Mouse (Mus musculus): ENCODE results near the gene Ltbr.

Ltbr gene

GRCm38 (mm10) chr6:125313546-125314230, at the start of gene Ltbr:
Gene Ltbr (minus strand): TSS chr6:125313885.
- peak; percentile 64 for DNase-seq (ENCODE audit: low read depth, low spot score)

- DNase-seq (ENCODE audit: low read depth, low spot score): no peak
Observed at GRCm38 (mm10) chr6:125363021-125363420, 49.3 kb upstream of the Ltbr start.

- DNase-seq (ENCODE audit: low read depth, low spot score): no peak
Observed at GRCm38 (mm10) chr6:125361467-125362291, 48.0 kb upstream of the Ltbr start.

- DNase-seq (ENCODE audit: low read depth, low spot score): no peak
Observed at GRCm38 (mm10) chr6:125360846-125361245, 47.2 kb upstream of the Ltbr start.

- DNase-seq (ENCODE audit: low read depth, low spot score): no peak
Observed at GRCm38 (mm10) chr6:125359999-125360398, 46.3 kb upstream of the Ltbr start.

GRCm38 (mm10) chr6:125357334-125357733, 43.6 kb upstream of the Ltbr start:
- DNase-seq (ENCODE audit: low read depth, low spot score): no peak

- no peak for DNase-seq (ENCODE audit: low read depth, low spot score)
Observed at GRCm38 (mm10) chr6:125356264-125356663, 42.6 kb upstream of the Ltbr start.

GRCm38 (mm10) chr6:125355197-125355741, 41.6 kb upstream of the Ltbr start:
- peak; percentile 58 for DNase-seq (ENCODE audit: low read depth, low spot score)

GRCm38 (mm10) chr6:125354352-125355151, 40.9 kb upstream of the Ltbr start:
- DNase-seq (ENCODE audit: low read depth, low spot score): no peak

GRCm38 (mm10) chr6:125353655-125354054, 40.0 kb upstream of the Ltbr start:
- no peak for DNase-seq (ENCODE audit: low read depth, low spot score)

GRCm38 (mm10) chr6:125353221-125353620, 39.5 kb upstream of the Ltbr start:
- no peak for DNase-seq (ENCODE audit: low read depth, low spot score)

GRCm38 (mm10) chr6:125352811-125353210, 39.1 kb upstream of the Ltbr start:
- DNase-seq (ENCODE audit: low read depth, low spot score): no peak

GRCm38 (mm10) chr6:125352046-125352384, 38.3 kb upstream of the Ltbr start:
- no peak for DNase-seq (ENCODE audit: low read depth, low spot score)

- no peak for DNase-seq (ENCODE audit: low read depth, low spot score)
Observed at GRCm38 (mm10) chr6:125351368-125352045, 37.8 kb upstream of the Ltbr start.

GRCm38 (mm10) chr6:125350995-125351324, 37.3 kb upstream of the Ltbr start:
- DNase-seq (ENCODE audit: low read depth, low spot score): no peak

GRCm38 (mm10) chr6:125350231-125350994, 36.7 kb upstream of the Ltbr start:
- DNase-seq (ENCODE audit: low read depth, low spot score): no peak

GRCm38 (mm10) chr6:125349575-125350230, 36.0 kb upstream of the Ltbr start:
- peak; percentile 73 for DNase-seq (ENCODE audit: low read depth, low spot score)

GRCm38 (mm10) chr6:125348721-125349574, 35.3 kb upstream of the Ltbr start, which contains the start of gene Tnfrsf1a:
Gene Tnfrsf1a (plus strand): TSS chr6:125349362.
- DNase-seq (ENCODE audit: low read depth, low spot score): no peak

- no peak for DNase-seq (ENCODE audit: low read depth, low spot score)
Observed at GRCm38 (mm10) chr6:125346029-125346428, 32.3 kb upstream of the Ltbr start.

Data from mesoderm, embryonic 11.5 days (tissue).